Mouse (Mus musculus) CH12.LX (cell line): ENCODE measurements around the gene Gga1. TPM values are rescaled to one million over a fixed set of nuclear protein-coding genes. Genes with fewer than 3 reads are reported as not detected.

Experiments used
- DNase-seq: peaks from one replicate; pipeline ENCODE4 v3.0.0-alpha.2; 2013; ENCODE audit errors: extremely low read depth
- H3K27ac ChIP-seq: 2 replicates; pipeline ENCODE4 v1.5.1; 2012; ENCODE audit warnings: low read depth, mild to moderate bottlenecking, control low read depth, moderate library complexity; ENCODE audit not compliant: insufficient read depth
- H3K27me3 ChIP-seq: replicated peaks from 2 replicates; pipeline ENCODE3; 2012; ENCODE audit warnings: inconsistent platforms
- H3K36me3 ChIP-seq, 2 experiments: replicated peaks in 1 of 2; 2 replicates each; pipeline versions ENCODE3 to v1.6.1; 2012; ENCODE audit warnings: inconsistent platforms in 1 of 2, low read length in 1 of 2, mild to moderate bottlenecking in 1 of 2, mixed read lengths in 1 of 2, moderate library complexity in 1 of 2; ENCODE audit not compliant: control insufficient read depth in 1 of 2, insufficient read depth in 1 of 2
- H3K4me1 ChIP-seq, 2 experiments: 2 replicates each; pipeline ENCODE4 v1.6.1; 2012; ENCODE audit warnings: inconsistent platforms in 1 of 2, moderate library complexity in 1 of 2; ENCODE audit not compliant: insufficient read depth in 2 of 2, control insufficient read depth in 1 of 2
- H3K4me2 ChIP-seq: 2 replicates; pipeline ENCODE4 v1.6.1; 2012; ENCODE audit warnings: low read depth, mild to moderate bottlenecking, control low read depth; ENCODE audit not compliant: poor library complexity, insufficient read depth, severe bottlenecking
- H3K4me3 ChIP-seq, 3 experiments: fragments of 150-350 bp in 1 of 3; sonication (generic) in 1 of 3; replicated peaks in 1 of 3; 2 replicates each; pipeline versions ENCODE3 to v1.5.1; 2011 to 2012; ENCODE audit warnings: low read depth in 2 of 3, low read length in 2 of 3, mild to moderate bottlenecking in 2 of 3, moderate library complexity in 2 of 3, control low read depth in 1 of 3, improper control_type of control experiment in 1 of 3, inconsistent platforms in 1 of 3, mixed read lengths in 1 of 3; ENCODE audit not compliant: poor library complexity in 1 of 3
- H3K79me2 ChIP-seq: replicated peaks from 2 replicates; pipeline ENCODE4 v1.6.1; 2012; ENCODE audit warnings: mild to moderate bottlenecking, moderate library complexity; ENCODE audit not compliant: control insufficient read depth, poor library complexity, insufficient read depth, severe bottlenecking; ENCODE audit errors: extremely low read depth
- H3K9ac ChIP-seq: 2 replicates; pipeline ENCODE4 v1.6.1; 2012; ENCODE audit warnings: low read depth, mild to moderate bottlenecking, control low read depth, moderate library complexity; ENCODE audit not compliant: insufficient read depth
- H3K9me3 ChIP-seq: replicated peaks from 2 replicates; pipeline ENCODE3; 2012; ENCODE audit warnings: low read length, inconsistent platforms, mixed read lengths
- BHLHE40 ChIP-seq: IDR thresholded peaks from 2 replicates; pipeline ENCODE4 v1.6.1; 2011; ENCODE audit warnings: mild to moderate bottlenecking, low read depth, low read length, improper control_type of control experiment
- CHD1 ChIP-seq: IDR thresholded peaks from 2 replicates; pipeline ENCODE4 v1.6.1; 2012; ENCODE audit warnings: low read depth, low read length, improper control_type of control experiment, inconsistent platforms
- CHD2 ChIP-seq: IDR thresholded peaks from 2 replicates; pipeline ENCODE4 v1.6.1; 2011; ENCODE audit warnings: low read length, improper control_type of control experiment
- CTCF ChIP-seq, 2 experiments: IDR thresholded peaks in 1 of 2; conservative IDR thresholded peaks in 1 of 2; 2 replicates each; pipeline ENCODE4 v1.5.1; 2011 to 2012; ENCODE audit warnings: low read depth in 2 of 2, low read length in 2 of 2, improper control_type of control experiment in 1 of 2, inconsistent platforms in 1 of 2, mild to moderate bottlenecking in 1 of 2, moderate library complexity in 1 of 2
- ELF1 ChIP-seq: IDR thresholded peaks from 2 replicates; pipeline ENCODE4 v1.6.1; 2014; ENCODE audit warnings: low read depth, mild to moderate bottlenecking, inconsistent platforms, low read length, improper control_type of control experiment
- GABPA ChIP-seq: IDR thresholded peaks from 2 replicates; pipeline ENCODE4 v1.6.1; 2012; ENCODE audit warnings: low read depth, low read length, improper control_type of control experiment, inconsistent platforms; ENCODE audit not compliant: insufficient replicate concordance
- HCFC1 ChIP-seq: IDR thresholded peaks from 2 replicates; pipeline ENCODE4 v1.6.1; 2012; ENCODE audit warnings: low read depth, mild to moderate bottlenecking, inconsistent platforms, low read length, improper control_type of control experiment
- IRF4 ChIP-seq: IDR thresholded peaks from 2 replicates; pipeline ENCODE4 v1.6.1; 2014; ENCODE audit warnings: low read depth, mild to moderate bottlenecking, inconsistent platforms, low read length, improper control_type of control experiment
- JUND ChIP-seq: conservative IDR thresholded peaks from 2 replicates; pipeline ENCODE4 v1.6.1; 2011; ENCODE audit warnings: low read depth, low read length, improper control_type of control experiment
- MAFK ChIP-seq: IDR thresholded peaks from 2 replicates; pipeline ENCODE4 v1.6.1; 2011; ENCODE audit warnings: low read length, improper control_type of control experiment; ENCODE audit not compliant: insufficient replicate concordance
- MAZ ChIP-seq: IDR thresholded peaks from 2 replicates; pipeline ENCODE4 v1.6.1; 2012; ENCODE audit warnings: low read depth, mild to moderate bottlenecking, inconsistent platforms, low read length, improper control_type of control experiment, moderate library complexity
- MEF2A ChIP-seq: IDR thresholded peaks from 2 replicates; pipeline ENCODE4 v1.6.1; 2014; ENCODE audit warnings: low read depth, mild to moderate bottlenecking, inconsistent platforms, low read length, improper control_type of control experiment, borderline replicate concordance
- NELFE ChIP-seq: IDR thresholded peaks from 2 replicates; pipeline ENCODE4 v1.6.1; 2011; ENCODE audit warnings: low read depth, low read length, improper control_type of control experiment
- NRF1 ChIP-seq: IDR thresholded peaks from 2 replicates; pipeline ENCODE4 v1.6.1; 2014; ENCODE audit warnings: low read depth, mild to moderate bottlenecking, inconsistent platforms, low read length, improper control_type of control experiment, moderate library complexity
- POLR2A ChIP-seq: IDR thresholded peaks from 2 replicates; pipeline ENCODE4 v1.6.1; 2011; ENCODE audit warnings: low read depth, mild to moderate bottlenecking, improper control_type of control experiment, low read length
- RCOR1 ChIP-seq: conservative IDR thresholded peaks from 2 replicates; pipeline ENCODE4 v1.6.1; 2012; ENCODE audit warnings: low read depth, mild to moderate bottlenecking, inconsistent platforms, low read length, improper control_type of control experiment
- TCF12 ChIP-seq: IDR thresholded peaks from 2 replicates; pipeline ENCODE4 v1.6.1; 2014; ENCODE audit warnings: low read depth, mild to moderate bottlenecking, inconsistent platforms, low read length, improper control_type of control experiment
- UBTF ChIP-seq: IDR thresholded peaks from 2 replicates; pipeline ENCODE4 v1.6.1; 2012; ENCODE audit warnings: low read depth, mild to moderate bottlenecking, inconsistent platforms, low read length, improper control_type of control experiment, moderate library complexity
- USF1 ChIP-seq: IDR thresholded peaks from 2 replicates; pipeline ENCODE4 v1.6.1; 2014; ENCODE audit warnings: low read depth, mild to moderate bottlenecking, inconsistent platforms, low read length, improper control_type of control experiment
- ZC3H11A ChIP-seq: IDR thresholded peaks from 2 replicates; pipeline ENCODE4 v1.6.1; 2012; ENCODE audit warnings: low read depth, mild to moderate bottlenecking, inconsistent platforms, low read length, improper control_type of control experiment
- ZNF384 ChIP-seq: IDR thresholded peaks from 2 replicates; pipeline ENCODE4 v1.6.1; 2012; ENCODE audit warnings: low read depth, low read length, improper control_type of control experiment, inconsistent platforms
- dilution Hi-C: fragments of 300-500 bp; cut with MboI; formaldehyde crosslinking; loops from 2 replicates; pipeline ENCODE4 v1.14.3; 2020; ENCODE audit warnings: low sequenced_read_pairs; ENCODE audit not compliant: extremely low pct_unique_long_range_greater_than_20kb, extremely low pct_ligation_motif_present
- in situ Hi-C: fragments of 300-500 bp; cut with MboI; formaldehyde crosslinking; loops from 3 replicates; pipeline ENCODE4 v1.14.3; 2019; ENCODE audit warnings: low sequenced_read_pairs, low pct_ligation_motif_present, low pct_unique_long_range_greater_than_20kb, mixed read lengths
- polyA plus RNA-seq: library from polyadenylated mRNA; unstranded; fragments of >175 nt; gene quantifications from 2 replicates; pipeline ENCODE4 v1.2.1, GENCODE M21; 2012; ENCODE audit warnings: low read depth; ENCODE audit not compliant: insufficient read length
- total RNA-seq, 2 experiments: library from RNA; depleted of rRNA; stranded (reverse); fragments of 300-350 nt in 1 of 2; fragments of >200 nt in 1 of 2; gene quantifications; 2 replicates each; pipeline ENCODE4 v1.2.3; 2012 to 2014

Gga1 gene
- total and polyA plus RNA-seq, 3 experiments: 5.7 to 24.5 (median 13.7) TPM

DNA sequence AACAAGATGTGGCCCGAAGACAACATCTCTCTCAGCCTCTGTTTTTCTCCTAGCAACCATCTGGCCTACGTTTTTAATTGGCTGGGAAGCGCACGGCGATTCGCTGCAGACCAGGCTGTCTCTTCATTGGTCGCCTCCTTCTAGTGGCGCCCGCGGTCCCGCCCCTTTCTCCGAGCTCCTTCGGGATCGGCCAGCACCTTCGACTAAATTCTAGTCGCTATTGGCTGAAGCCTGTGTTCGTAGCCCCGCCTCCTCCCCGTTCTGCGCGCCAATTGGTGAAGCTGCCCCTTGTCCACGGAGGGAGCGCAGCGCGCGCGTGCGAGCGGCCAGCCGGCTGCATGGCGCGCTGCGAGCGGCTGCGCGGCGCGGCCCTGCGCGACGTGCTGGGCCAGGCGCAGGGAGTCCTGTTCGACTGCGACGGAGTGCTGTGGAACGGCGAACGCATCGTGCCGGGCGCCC, 36.7 kb downstream of the Gga1 start, which contains the start of gene Pdxp:
Gene Pdxp, plus strand, starts transcription at position 288 of the 459 bp plus-strand sequence.
- TF ChIP-seq MEF2A (no peak), GABPA (no peak), HCFC1 (no peak), NELFE (no peak), IRF4 (no peak), POLR2A (peak; percentile 64; the same call in 1 of the 2 replicates), MAFK (no peak), CHD2 (peak; percentile 83), USF1 (no peak), TCF12 (0 out of 2 replicates have a peak, but pooled peaks have one; percentile 9), CTCF (conservative IDR thresholded peaks at IDR 0.05 in 1 of 2, IDR thresholded peaks at IDR 0.05 in 1 of 2; ENCODE audit: low read depth in 2 of 2, low read length in 2 of 2) (no peak), UBTF (no peak), RCOR1 (no peak)
- TF ChIP-seq, all 38 proteins: peak for 3
- Histone ChIP-seq H3K27me3 (no peaks in the 10 kb centered on the region), H3K79me2 (no peaks in the 10 kb centered on the region), H3K4me3 (peak within 1 kb of the TSS; percentile 3 to 75 (median 41)), H3K36me3 (peaks cover 41 to 89% of the 10 kb centered on the region in 2 experiments), H3K9me3 (peaks cover 8% of the 10 kb centered on the region), H3K4me1 (peaks cover 7 to 13% of the 10 kb centered on the region in 2 experiments; a peak in 3 of 4 replicates), H3K9ac (peak within 1 kb of the TSS; percentile 11; the same call in 1 of the 2 replicates), H3K4me2 (peak within 1 kb of the TSS; percentile 67), H3K27ac (no peak within 1 kb of the TSS)
- dilution Hi-C loops: no loop called here
- in situ Hi-C loops: loop anchor here (25.0 kb wide), 1 partner anchor 424 kb away; the partner anchor contains the start of genes Maff and Pla2g6
- peak; percentile 65 for DNase-seq

DNA sequence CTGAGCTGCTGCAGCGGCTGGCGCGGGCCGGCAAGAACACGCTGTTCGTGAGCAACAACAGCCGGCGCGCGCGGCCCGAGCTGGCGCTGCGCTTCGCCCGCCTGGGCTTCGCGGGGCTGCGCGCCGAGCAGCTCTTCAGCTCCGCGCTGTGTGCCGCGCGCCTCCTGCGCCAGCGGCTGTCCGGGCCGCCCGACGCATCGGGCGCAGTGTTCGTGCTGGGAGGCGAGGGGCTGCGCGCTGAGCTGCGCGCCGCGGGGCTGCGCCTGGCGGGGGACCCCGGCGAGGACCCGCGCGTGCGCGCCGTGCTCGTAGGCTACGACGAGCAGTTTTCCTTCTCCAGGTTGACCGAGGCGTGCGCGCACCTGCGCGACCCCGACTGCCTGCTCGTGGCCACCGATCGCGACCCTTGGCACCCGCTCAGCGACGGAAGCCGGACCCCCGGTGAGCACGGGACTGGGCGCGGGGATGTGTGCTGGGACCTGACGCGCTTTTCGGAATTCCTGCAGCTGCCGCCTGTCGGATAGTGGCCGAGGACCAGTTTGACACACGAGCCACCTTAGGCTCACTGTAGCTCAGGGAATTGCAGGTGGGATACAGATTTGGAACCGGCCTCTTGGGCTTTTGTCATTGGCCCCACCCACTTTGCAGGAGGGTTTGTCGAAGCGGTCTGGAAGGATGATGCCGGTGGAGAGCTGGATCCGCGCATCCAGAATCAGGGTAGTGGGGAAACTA, 37.3 kb downstream of the Gga1 start:
- Histone ChIP-seq H3K36me3 (peaks cover 35 to 88% of the 10 kb centered on the region in 2 experiments), H3K4me2 (peak overlapping the region; percentile 67), H3K4me1 (peaks cover 7 to 15% of the 10 kb centered on the region in 2 experiments; a peak in 3 of 4 replicates), H3K9ac (peak overlapping the region; percentile 11; the same call in 1 of the 2 replicates), H3K27ac (no peak overlapping the region), H3K27me3 (no peaks in the 10 kb centered on the region), H3K9me3 (peaks cover 8% of the 10 kb centered on the region), H3K79me2 (no peaks in the 10 kb centered on the region), H3K4me3 (peak overlapping the region; percentile 3 to 75 (median 41))
- no peak for DNase-seq
- in situ Hi-C loops: loop anchor here (25.0 kb wide), 1 partner anchor 423 kb away; the partner anchor contains the start of genes Maff and Pla2g6
- TF ChIP-seq JUND (no peak), ELF1 (no peak), CHD1 (no peak), NRF1 (peak; percentile 71), ZNF384 (no peak), MAZ (no peak), BHLHE40 (0 out of 2 replicates have a peak, but pooled peaks have one; percentile 14), RCOR1 (no peak), ZC3H11A (no peak)
- dilution Hi-C loops: no loop called here
